Mouse (Mus musculus) megakaryocyte, embryonic 14.5 days (primary cell): ENCODE data around the gene Usp43.

Experiments
- FLI1 ChIP-seq: IDR thresholded peaks from 2 replicates; pipeline ENCODE4 v1.6.1; 2012; ENCODE audit warnings: low read length, inconsistent platforms, mixed read lengths
- GATA1 ChIP-seq: IDR thresholded peaks from 3 replicates; pipeline ENCODE4 v1.6.1; 2012; ENCODE audit warnings: mixed read lengths, low read length, inconsistent platforms, borderline replicate concordance

DNA sequence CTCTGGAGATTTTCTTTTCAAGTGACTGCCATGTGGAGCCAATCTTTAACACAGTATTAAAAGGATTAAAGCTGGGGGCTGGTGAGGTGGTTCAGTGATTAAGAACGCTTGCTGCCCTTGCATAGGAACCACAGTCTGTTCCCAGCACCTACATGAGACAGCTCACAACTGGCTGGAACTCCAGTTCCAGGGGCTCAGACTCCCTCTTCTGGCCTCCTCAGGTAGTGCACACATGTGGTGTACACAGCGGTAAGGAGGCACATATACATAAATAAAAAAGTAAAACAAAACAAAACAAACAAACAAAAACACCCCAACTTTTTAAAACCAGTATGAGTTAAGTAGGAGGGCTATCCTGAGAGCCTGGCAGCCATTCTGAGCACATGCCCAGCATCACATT lies 36.0 kb downstream of the Usp43 start:
- TF ChIP-seq GATA1 (no peak), FLI1 (no peak)
